Mouse (Mus musculus) liver, adult 2 months (tissue): ENCODE results near the gene Myod1.

Source experiments
- CTCF ChIP-seq: fragments of 200-500 bp; IDR thresholded peaks from 2 replicates; pipeline ENCODE4 v1.5.1; 2011; ENCODE audit warnings: low read depth, low read length, control low read depth
- POLR2A ChIP-seq: fragments of 200-500 bp; IDR thresholded peaks from 2 replicates; pipeline ENCODE4 v1.6.1; 2011; ENCODE audit warnings: low read length, control low read depth; ENCODE audit not compliant: insufficient read depth; ENCODE audit errors: extremely low read depth

GRCm38 (mm10) chr7:46422052-46422763 lies 45.9 kb downstream of the Myod1 start:
- TF ChIP-seq POLR2A: no peak
- no peak for TF ChIP-seq CTCF
